Mouse (Mus musculus) lung, adult 2 months (tissue): Measurements from ENCODE around the gene Brk1.

Experiments used
- CTCF ChIP-seq: fragments of 200-500 bp; IDR thresholded peaks from 2 replicates; pipeline ENCODE4 v1.5.1; 2011; ENCODE audit warnings: mild to moderate bottlenecking, low read length, control low read depth; ENCODE audit not compliant: insufficient read depth
- POLR2A ChIP-seq: fragments of 200-500 bp; IDR thresholded peaks from 2 replicates; pipeline ENCODE4 v1.6.1; 2011; ENCODE audit warnings: low read depth, mild to moderate bottlenecking, control low read depth, low read length, borderline replicate concordance; ENCODE audit errors: extremely low read depth

DNA sequence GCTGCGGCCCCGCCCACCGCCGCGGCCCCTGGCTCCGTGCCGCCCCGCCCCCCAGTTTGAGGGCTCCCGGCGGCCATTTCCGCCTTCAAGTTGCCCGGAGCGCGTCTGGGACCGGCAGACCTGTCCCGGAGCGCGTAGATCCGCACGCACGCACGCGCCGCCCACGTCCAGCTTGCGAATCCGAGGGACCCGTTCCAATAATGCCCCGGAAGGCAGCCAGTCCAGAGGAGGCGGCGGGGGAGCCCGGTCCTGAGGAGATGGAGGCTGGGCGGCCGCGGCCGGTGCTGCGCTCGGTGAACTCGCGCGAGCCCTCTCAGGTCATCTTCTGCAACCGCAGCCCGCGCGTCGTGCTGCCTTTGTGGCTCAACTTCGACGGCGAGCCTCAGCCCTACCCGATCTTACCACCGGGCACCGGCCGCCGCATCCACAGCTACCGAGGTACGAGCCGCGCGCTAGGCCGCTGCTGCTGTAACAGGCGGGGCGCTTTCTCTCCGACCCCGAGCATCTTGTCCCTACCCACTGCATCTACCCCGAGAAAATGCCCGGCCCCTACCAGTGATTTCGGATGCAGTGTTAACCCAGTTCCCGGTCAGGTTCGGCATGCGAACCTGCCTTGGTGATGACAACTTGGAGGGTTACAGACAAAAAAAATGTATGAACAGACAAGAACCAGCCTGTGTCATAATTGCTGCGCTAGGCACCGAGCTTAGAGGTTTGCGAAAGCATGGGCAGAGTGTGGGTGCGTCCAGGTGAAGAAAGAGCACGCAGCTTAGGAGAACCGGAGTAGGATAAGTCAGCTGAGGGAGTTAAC lies 19.6 kb downstream of the Brk1 start, which contains the start of gene Vhl:
- TF ChIP-seq POLR2A = peak; percentile 64
- TF ChIP-seq CTCF = no peak
